Mouse (Mus musculus) heart, embryonic 10.5 days (tissue): ENCODE measurements around the gene Il6st. TPM values are rescaled to one million over a fixed set of nuclear protein-coding genes. Genes with fewer than 3 reads are reported as not detected.

Source experiments
- DNase-seq: peaks from one replicate; pipeline ENCODE4 v3.0.0-alpha.2; 2017; ENCODE audit warnings: low spot score
- H3K27ac ChIP-seq: fragments of 300-500 bp; sonication (generic); 2 replicates; pipeline ENCODE4 v1.5.1; 2016; ENCODE audit warnings: mild to moderate bottlenecking
- H3K27me3 ChIP-seq: fragments of 300-500 bp; sonication (generic); 2 replicates; pipeline ENCODE4 v1.6.1; 2016; ENCODE audit warnings: mild to moderate bottlenecking; ENCODE audit not compliant: poor library complexity, insufficient read depth, severe bottlenecking
- H3K36me3 ChIP-seq: fragments of 300-500 bp; sonication (generic); 2 replicates; pipeline ENCODE4 v1.6.1; 2016; ENCODE audit warnings: mild to moderate bottlenecking, moderate library complexity
- H3K4me1 ChIP-seq: fragments of 300-500 bp; sonication (generic); 2 replicates; pipeline ENCODE4 v1.6.1; 2016; ENCODE audit warnings: mild to moderate bottlenecking
- H3K4me3 ChIP-seq: fragments of 300-500 bp; sonication (generic); 2 replicates; pipeline ENCODE4 v1.5.1; 2016; ENCODE audit warnings: mild to moderate bottlenecking, moderate library complexity
- H3K9me3 ChIP-seq: fragments of 300-500 bp; sonication (generic); 2 replicates; pipeline ENCODE4 v1.6.1; 2016; ENCODE audit warnings: mild to moderate bottlenecking, moderate library complexity
- WGBS: fragments of 180-500 bp; shearing (Covaris S2); methylation state at CpG from one replicate; pipeline ENCODE4 v1.1.7; 2016; 5-methylcytosine and 5-hydroxymethylcytosine counted together
- polyA plus RNA-seq: library from polyadenylated mRNA; unstranded; fragments of >200 nt; fragmentation: Nextera tagmentation; extraction: Ambion mirVana; gene quantifications from 2 replicates; pipeline ENCODE4 v1.2.1, GENCODE M21; 2016

Il6st gene
- polyA plus RNA-seq, 1 experiment from 2014 or later: 32.3 TPM

GRCm38 (mm10) chr13:112458435-112459018, 5.3 kb upstream of the Il6st start:
- H3K27me3 ChIP-seq: no peaks in the 10 kb centered on the region
- no peak overlapping the region for H3K27ac ChIP-seq
- no peaks in the 10 kb centered on the region for H3K9me3 ChIP-seq
- WGBS: 88% methylated on average over 11 of the region's 11 CpGs
- no peaks in the 10 kb centered on the region for H3K36me3 ChIP-seq
- H3K4me1 ChIP-seq: peaks cover 11% of the 10 kb centered on the region
- no peak for DNase-seq
- H3K4me3 ChIP-seq: no peak overlapping the region

- DNase-seq: no peak
- WGBS: 65% methylated on average over 6 of the region's 6 CpGs
- Histone ChIP-seq H3K4me1 (peaks cover 11% of the 10 kb centered on the region), H3K9me3 (no peaks in the 10 kb centered on the region), H3K27me3 (no peaks in the 10 kb centered on the region), H3K36me3 (no peaks in the 10 kb centered on the region), H3K27ac (peak overlapping the region; percentile 49; the same call in 1 of the 2 replicates), H3K4me3 (no peak overlapping the region)
Observed at GRCm38 (mm10) chr13:112459956-112460355, 3.9 kb upstream of the Il6st start.

GRCm38 (mm10) chr13:112462411-112462987, 1.4 kb upstream of the Il6st start:
- no peak overlapping the region for H3K27ac ChIP-seq
- H3K4me3 ChIP-seq: no peak overlapping the region
- no peaks in the 10 kb centered on the region for H3K27me3 ChIP-seq
- H3K4me1 ChIP-seq: peaks cover 33% of the 10 kb centered on the region
- 69% methylated on average over 6 of the region's 6 CpGs for WGBS
- H3K36me3 ChIP-seq: no peaks in the 10 kb centered on the region
- DNase-seq: no peak
- no peaks in the 10 kb centered on the region for H3K9me3 ChIP-seq

GRCm38 (mm10) chr13:112463337-112463802, 500 bp upstream of the Il6st start:
- H3K4me3 ChIP-seq: peak overlapping the region; percentile 75
- H3K36me3 ChIP-seq: no peaks in the 10 kb centered on the region
- H3K27ac ChIP-seq: peak overlapping the region; percentile 96
- peaks cover 34% of the 10 kb centered on the region for H3K4me1 ChIP-seq
- H3K9me3 ChIP-seq: no peaks in the 10 kb centered on the region
- no peaks in the 10 kb centered on the region for H3K27me3 ChIP-seq
- WGBS: 2% methylated on average over 17 of the region's 17 CpGs
- DNase-seq: peak; percentile 54

- H3K27me3 ChIP-seq: no peaks in the 10 kb centered on the region
- no peaks in the 10 kb centered on the region for H3K9me3 ChIP-seq
- no peak for DNase-seq
- H3K4me3 ChIP-seq: peak overlapping the region; percentile 75
- peak overlapping the region; percentile 96 for H3K27ac ChIP-seq
- 2% methylated on average over 18 of the region's 18 CpGs for WGBS
- H3K36me3 ChIP-seq: no peaks in the 10 kb centered on the region
- peaks cover 34% of the 10 kb centered on the region for H3K4me1 ChIP-seq
Observed at GRCm38 (mm10) chr13:112464626-112465287, 887 bp downstream of the Il6st start.

- DNase-seq: peak; percentile 66
Observed at GRCm38 (mm10) chr13:112465585-112465984, 1.7 kb downstream of the Il6st start.

GRCm38 (mm10) chr13:112466136-112466945, 2.5 kb downstream of the Il6st start:
- no peak overlapping the region for H3K27ac ChIP-seq
- no peaks in the 10 kb centered on the region for H3K27me3 ChIP-seq
- DNase-seq: peak; percentile 72
- 83% methylated on average over 19 of the region's 19 CpGs for WGBS
- H3K36me3 ChIP-seq: no peaks in the 10 kb centered on the region
- no peaks in the 10 kb centered on the region for H3K9me3 ChIP-seq
- peak overlapping the region; percentile 75; the same call in 1 of the 2 replicates for H3K4me3 ChIP-seq
- peaks cover 35% of the 10 kb centered on the region for H3K4me1 ChIP-seq

More at GRCm38 (mm10) chr13:112465585-112465984, 1.7 kb downstream of the Il6st start:
- Histone ChIP-seq H3K4me1 (peaks cover 32% of the 10 kb centered on the region), H3K4me3 (peak overlapping the region; percentile 75), H3K36me3 (no peaks in the 10 kb centered on the region), H3K27ac (peak overlapping the region; percentile 49; the same call in 1 of the 2 replicates), H3K9me3 (no peaks in the 10 kb centered on the region), H3K27me3 (no peaks in the 10 kb centered on the region)
- WGBS: 34% methylated on average over 2 of the region's 2 CpGs

GRCm38 (mm10) chr13:112466946-112467255, 3.0 kb downstream of the Il6st start:
- no peak overlapping the region for H3K27ac ChIP-seq
- 88% methylated on average over 3 of the region's 3 CpGs for WGBS
- no peak for DNase-seq
- peaks cover 35% of the 10 kb centered on the region for H3K4me1 ChIP-seq
- H3K9me3 ChIP-seq: no peaks in the 10 kb centered on the region
- no peaks in the 10 kb centered on the region for H3K36me3 ChIP-seq
- no peaks in the 10 kb centered on the region for H3K27me3 ChIP-seq
- H3K4me3 ChIP-seq: no peak overlapping the region

- Histone ChIP-seq H3K27ac (no peak overlapping the region), H3K27me3 (no peaks in the 10 kb centered on the region), H3K9me3 (no peaks in the 10 kb centered on the region), H3K36me3 (no peaks in the 10 kb centered on the region), H3K4me1 (peaks cover 35% of the 10 kb centered on the region), H3K4me3 (no peak overlapping the region)
- peak; percentile 59 for DNase-seq
- WGBS: 70% methylated on average over 9 of the region's 9 CpGs
Observed at GRCm38 (mm10) chr13:112467384-112467783, 3.5 kb downstream of the Il6st start.

GRCm38 (mm10) chr13:112469491-112469890, 5.6 kb downstream of the Il6st start:
- H3K4me1 ChIP-seq: peaks cover 36% of the 10 kb centered on the region
- no peak overlapping the region for H3K27ac ChIP-seq
- no peak overlapping the region for H3K4me3 ChIP-seq
- H3K9me3 ChIP-seq: no peaks in the 10 kb centered on the region
- peaks cover 2% of the 10 kb centered on the region; the same call in 1 of the 2 replicates for H3K36me3 ChIP-seq
- no peaks in the 10 kb centered on the region for H3K27me3 ChIP-seq
- WGBS: 82% methylated on average over 5 of the region's 5 CpGs
- no peak for DNase-seq

- no peak overlapping the region for H3K4me3 ChIP-seq
- peaks cover 13% of the 10 kb centered on the region for H3K36me3 ChIP-seq
- WGBS: 88% methylated on average over 9 of the region's 9 CpGs
- H3K27ac ChIP-seq: no peak overlapping the region
- DNase-seq: peak; percentile 63
- no peaks in the 10 kb centered on the region for H3K27me3 ChIP-seq
- peaks cover 25% of the 10 kb centered on the region for H3K4me1 ChIP-seq
- H3K9me3 ChIP-seq: peaks cover 4% of the 10 kb centered on the region; the same call in 1 of the 2 replicates
Observed at GRCm38 (mm10) chr13:112471201-112471600, 7.3 kb downstream of the Il6st start.

- H3K27me3 ChIP-seq: no peaks in the 10 kb centered on the region
- peaks cover 4% of the 10 kb centered on the region; the same call in 1 of the 2 replicates for H3K9me3 ChIP-seq
- no peak overlapping the region for H3K27ac ChIP-seq
- H3K4me1 ChIP-seq: peaks cover 14% of the 10 kb centered on the region
- peaks cover 24% of the 10 kb centered on the region for H3K36me3 ChIP-seq
- 85% methylated on average over 19 of the region's 19 CpGs for WGBS
- DNase-seq: no peak
- H3K4me3 ChIP-seq: no peak overlapping the region
Observed at GRCm38 (mm10) chr13:112472401-112473023, 8.6 kb downstream of the Il6st start.
